Mouse (Mus musculus) liver, adult 2 months (tissue): ENCODE measurements around the gene Olfr1039. TPM values are rescaled to one million over a fixed set of nuclear protein-coding genes. Genes with fewer than 3 reads are reported as not detected.
"Not testable (repeated sequence)": the region's sequence is repeated elsewhere in the genome, so short reads cannot be mapped to it uniquely, and the experiment has no call there.

Experiments used
- DNase-seq: peaks from one replicate; pipeline ENCODE4 v3.0.0-alpha.2; 2011; ENCODE audit warnings: low read depth, low spot score; ENCODE audit errors: extremely low read depth
- H3K27ac ChIP-seq: fragments of 200-500 bp; replicated peaks from 2 replicates; pipeline ENCODE4 v1.5.1; 2012; ENCODE audit warnings: low read depth, mild to moderate bottlenecking, control low read depth, inconsistent platforms, low read length; ENCODE audit not compliant: insufficient read depth
- H3K27me3 ChIP-seq: fragments of 200-500 bp; 2 replicates; pipeline ENCODE4 v1.6.1; 2012; ENCODE audit warnings: mild to moderate bottlenecking, moderate library complexity, low read length, inconsistent platforms; ENCODE audit not compliant: control insufficient read depth, insufficient read depth
- H3K36me3 ChIP-seq: fragments of 200-500 bp; 2 replicates; pipeline ENCODE4 v1.6.1; 2012; ENCODE audit warnings: low read length, inconsistent platforms; ENCODE audit not compliant: control insufficient read depth, insufficient read depth
- H3K4me1 ChIP-seq: fragments of 200-500 bp; 2 replicates; pipeline ENCODE4 v1.6.1; 2011; ENCODE audit warnings: low read length; ENCODE audit not compliant: control insufficient read depth, insufficient read depth
- H3K4me3 ChIP-seq: fragments of 200-500 bp; 2 replicates; pipeline ENCODE4 v1.5.1; 2011; ENCODE audit warnings: low read depth, mild to moderate bottlenecking, control low read depth, low read length, moderate library complexity; ENCODE audit not compliant: insufficient read depth
- H3K79me2 ChIP-seq: fragments of 200-500 bp; 2 replicates; pipeline ENCODE4 v1.6.1; 2012; ENCODE audit warnings: inconsistent platforms, mild to moderate bottlenecking, low read length, moderate library complexity; ENCODE audit not compliant: control insufficient read depth, insufficient read depth
- H3K9ac ChIP-seq: fragments of 200-500 bp; 2 replicates; pipeline ENCODE4 v1.6.1; 2012; ENCODE audit warnings: low read depth, mild to moderate bottlenecking, control low read depth, inconsistent platforms, low read length
- CTCF ChIP-seq: fragments of 200-500 bp; IDR thresholded peaks from 2 replicates; pipeline ENCODE4 v1.5.1; 2011; ENCODE audit warnings: low read depth, low read length, control low read depth
- POLR2A ChIP-seq: fragments of 200-500 bp; IDR thresholded peaks from 2 replicates; pipeline ENCODE4 v1.6.1; 2011; ENCODE audit warnings: low read length, control low read depth; ENCODE audit not compliant: insufficient read depth; ENCODE audit errors: extremely low read depth
- WGBS: fragments of 180-500 bp; shearing (Covaris S2); methylation state at CpG from one replicate; pipeline ENCODE4 v1.1.7; 2018; 5-methylcytosine and 5-hydroxymethylcytosine counted together
- polyA plus RNA-seq: library from polyadenylated mRNA; depleted of rRNA; stranded (reverse); fragments of >200 nt; gene quantifications from 2 replicates; pipeline ENCODE4 v1.2.3, GENCODE M21; 2012; rRNA removed
- total RNA-seq: library from RNA; depleted of rRNA; stranded (reverse); fragments of >200 nt; gene quantifications from 2 replicates; pipeline ENCODE4 v1.2.3, GENCODE M21; 2014; rRNA removed

Gene Olfr1039
- total and polyA plus RNA-seq, 2 experiments: not detected

DNA sequence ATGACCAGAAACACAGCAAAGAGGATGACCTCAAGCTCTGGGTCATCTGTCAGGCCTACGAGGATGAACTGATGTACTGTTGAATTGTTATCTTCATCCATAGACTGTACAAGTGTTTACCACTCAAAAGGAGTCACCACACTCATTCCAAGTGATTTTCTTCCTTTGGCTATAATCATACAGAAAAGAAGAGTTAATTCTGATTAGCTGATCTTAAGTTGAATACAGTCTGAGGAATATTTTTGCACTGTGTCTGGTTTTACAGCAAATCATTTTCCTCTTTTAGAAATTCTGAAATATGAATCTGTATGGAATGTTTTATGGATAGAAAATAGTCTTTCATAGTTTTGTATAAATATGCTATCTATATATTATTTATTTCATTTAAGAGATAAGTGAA lies 10.9 kb upstream of the Olfr1039 start, which contains the start of gene Olfr1040:
TSS of gene Olfr1040 (minus strand) at position 101 of the 400 bp plus-strand sequence.
- Histone ChIP-seq H3K79me2 (no peaks in the 10 kb centered on the region), H3K27ac (no peak within 1 kb of the TSS), H3K4me1 (no peaks in the 10 kb centered on the region), H3K4me3 (no peak within 1 kb of the TSS), H3K27me3 (no peaks in the 10 kb centered on the region), H3K36me3 (no peaks in the 10 kb centered on the region), H3K9ac (no peak within 1 kb of the TSS)
- 89% methylated on average over 1 of the region's 1 CpGs for WGBS
- no peak for DNase-seq
- TF ChIP-seq CTCF: no peak
- TF ChIP-seq POLR2A: no peak

DNA sequence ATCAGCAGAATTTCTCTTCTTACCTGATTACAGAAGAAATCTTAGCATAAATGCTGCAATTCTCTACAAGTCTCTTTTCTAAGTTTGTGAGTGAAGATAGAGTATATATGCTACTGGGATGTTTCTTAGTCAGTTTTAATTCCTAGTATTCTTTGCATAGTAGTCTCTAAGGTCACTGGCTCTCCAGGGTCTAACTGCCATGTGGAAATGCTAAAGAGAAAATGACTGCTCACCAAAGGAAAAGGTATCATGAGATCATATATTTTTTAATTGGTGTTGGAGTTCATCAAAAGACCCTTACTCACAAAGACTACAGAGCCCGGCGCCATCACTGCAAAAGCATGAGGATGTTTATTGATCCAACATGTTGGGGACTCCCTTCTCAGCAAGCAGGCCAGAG lies 48.4 kb downstream of the Olfr1039 start, which contains the start of gene Olfr1037:
TSS of gene Olfr1037 (minus strand) at position 101 of the 400 bp plus-strand sequence.
- WGBS: 89% methylated on average over 2 of the region's 2 CpGs

DNA sequence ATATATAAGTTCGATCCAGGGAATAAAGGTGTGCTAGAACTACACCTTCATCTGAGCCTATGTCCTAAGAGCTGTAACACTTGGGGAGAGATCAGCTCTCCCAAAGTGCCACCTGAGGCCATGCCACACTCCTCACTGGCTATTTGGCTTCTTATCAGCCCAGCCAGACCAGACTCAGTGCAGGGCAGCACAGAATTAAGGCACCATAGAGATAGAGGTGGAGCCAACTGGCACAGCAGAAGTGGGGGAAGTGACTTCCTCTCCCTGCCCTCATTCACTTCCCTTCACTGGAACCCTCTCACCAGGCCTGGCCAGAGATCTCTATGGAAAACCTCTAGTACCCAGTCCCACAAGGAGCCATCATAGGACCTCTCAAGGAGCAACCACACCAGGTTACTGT lies 55.2 kb downstream of the Olfr1039 start:
- not testable (repeated sequence) for H3K4me3 ChIP-seq, DNase-seq, H3K27me3 ChIP-seq, H3K9ac ChIP-seq, H3K27ac ChIP-seq, H3K79me2 ChIP-seq, H3K4me1 ChIP-seq, H3K36me3 ChIP-seq
- WGBS: 100% methylated on average over 1 of the region's 1 CpGs

More for the DNA sequence above, 48.4 kb downstream of the Olfr1039 start, which contains the start of gene Olfr1037:
- TF ChIP-seq POLR2A: no peak
- no peak for TF ChIP-seq CTCF
- Histone ChIP-seq H3K79me2 (no peaks in the 10 kb centered on the region), H3K9ac (no peak within 1 kb of the TSS), H3K36me3 (no peaks in the 10 kb centered on the region), H3K4me1 (no peaks in the 10 kb centered on the region), H3K27me3 (no peaks in the 10 kb centered on the region), H3K27ac (no peak within 1 kb of the TSS), H3K4me3 (no peak within 1 kb of the TSS)
- no peak for DNase-seq

Other genes starting within 250 kb of the Olfr1039 start
- gene Olfr1024, start 230.9 kb downstream of the Olfr1039 start, total RNA-seq: not detected in 2 replicates
- gene Olfr1024, start 230.9 kb downstream of the Olfr1039 start, polyA plus RNA-seq: not detected in 2 replicates
- gene Olfr1025-ps1, start 220.7 kb downstream of the Olfr1039 start, total RNA-seq: not detected in 2 replicates
- gene Olfr1025-ps1, start 220.7 kb downstream of the Olfr1039 start, polyA plus RNA-seq: not detected in 2 replicates
- not detected in 2 replicates for gene Olfr1026, start 214.4 kb downstream of the Olfr1039 start, total RNA-seq
- not detected in 2 replicates for gene Olfr1026, start 214.4 kb downstream of the Olfr1039 start, polyA plus RNA-seq
- not detected in 2 replicates for gene Olfr1028, start 185.5 kb downstream of the Olfr1039 start, total RNA-seq
- not detected in 2 replicates for gene Olfr1028, start 185.5 kb downstream of the Olfr1039 start, polyA plus RNA-seq
- gene Olfr1029, start 162.0 kb downstream of the Olfr1039 start, total RNA-seq: 0.09 and 0.13 TPM in 2 replicates
- 0.04 TPM in 1 of 2 replicates, not detected in the other for gene Olfr1029, start 162.0 kb downstream of the Olfr1039 start, polyA plus RNA-seq
- under 0.01 TPM in 1 of 2 replicates, not detected in the other for gene Olfr1030, start 156.7 kb downstream of the Olfr1039 start, total RNA-seq
- 0.02 TPM in 1 of 2 replicates, not detected in the other for gene Olfr1030, start 156.7 kb downstream of the Olfr1039 start, polyA plus RNA-seq
- gene Olfr1031, start 145.6 kb downstream of the Olfr1039 start, total RNA-seq: not detected in 2 replicates
- gene Olfr1031, start 145.6 kb downstream of the Olfr1039 start, polyA plus RNA-seq: not detected in 2 replicates
- not detected in 2 replicates for gene Olfr1032, start 130.4 kb downstream of the Olfr1039 start, total RNA-seq
- not detected in 2 replicates for gene Olfr1032, start 130.4 kb downstream of the Olfr1039 start, polyA plus RNA-seq
- 8.7 and 10.7 TPM in 2 replicates for gene Olfr1033, start 115.3 kb downstream of the Olfr1039 start, total RNA-seq
- gene Olfr1033, start 115.3 kb downstream of the Olfr1039 start, polyA plus RNA-seq: 1.7 TPM in 2 replicates
- 2.4 and 2.6 TPM in 2 replicates for gene Olfr1034, start 90.1 kb downstream of the Olfr1039 start, total RNA-seq
- 0.90 and 0.93 TPM in 2 replicates for gene Olfr1034, start 90.1 kb downstream of the Olfr1039 start, polyA plus RNA-seq
- not detected in 2 replicates for gene Olfr1036, start 61.9 kb downstream of the Olfr1039 start, total RNA-seq
- not detected in 2 replicates for gene Olfr1036, start 61.9 kb downstream of the Olfr1039 start, polyA plus RNA-seq
- not detected in 2 replicates for gene Olfr1037, start 48.5 kb downstream of the Olfr1039 start, total RNA-seq
- gene Olfr1037, start 48.5 kb downstream of the Olfr1039 start, polyA plus RNA-seq: not detected in 2 replicates
- not detected in 2 replicates for gene Olfr1040, start 10.8 kb upstream of the Olfr1039 start, total RNA-seq
- not detected in 2 replicates for gene Olfr1040, start 10.8 kb upstream of the Olfr1039 start, polyA plus RNA-seq
- not detected in 2 replicates for gene Olfr1042, start 25.9 kb upstream of the Olfr1039 start, total RNA-seq
- not detected in 2 replicates for gene Olfr1042, start 25.9 kb upstream of the Olfr1039 start, polyA plus RNA-seq
- gene Olfr1043, start 31.6 kb upstream of the Olfr1039 start, total RNA-seq: not detected in 2 replicates
- gene Olfr1043, start 31.6 kb upstream of the Olfr1039 start, polyA plus RNA-seq: not detected in 2 replicates
- not detected in 2 replicates for gene Olfr1044, start 41.9 kb upstream of the Olfr1039 start, total RNA-seq
- gene Olfr1044, start 41.9 kb upstream of the Olfr1039 start, polyA plus RNA-seq: not detected in 2 replicates
- gene Olfr52, start 49.8 kb upstream of the Olfr1039 start, total RNA-seq: not detected in 2 replicates
- gene Olfr52, start 49.8 kb upstream of the Olfr1039 start, polyA plus RNA-seq: not detected in 2 replicates
- gene Olfr1045, start 67.1 kb upstream of the Olfr1039 start, total RNA-seq: not detected in 2 replicates
- gene Olfr1045, start 67.1 kb upstream of the Olfr1039 start, polyA plus RNA-seq: not detected in 2 replicates
- not detected in 2 replicates for gene Olfr1046, start 83.4 kb upstream of the Olfr1039 start, total RNA-seq
- not detected in 2 replicates for gene Olfr1046, start 83.4 kb upstream of the Olfr1039 start, polyA plus RNA-seq
- gene Olfr1047, start 95.5 kb upstream of the Olfr1039 start, total RNA-seq: not detected in 2 replicates
- not detected in 2 replicates for gene Olfr1047, start 95.5 kb upstream of the Olfr1039 start, polyA plus RNA-seq
- gene Olfr1048, start 104.4 kb upstream of the Olfr1039 start, total RNA-seq: not detected in 2 replicates
- not detected in 2 replicates for gene Olfr1048, start 104.4 kb upstream of the Olfr1039 start, polyA plus RNA-seq
- gene Olfr1049, start 122.4 kb upstream of the Olfr1039 start, total RNA-seq: not detected in 2 replicates
- not detected in 2 replicates for gene Olfr1049, start 122.4 kb upstream of the Olfr1039 start, polyA plus RNA-seq
- not detected in 2 replicates for gene Olfr1051, start 143.2 kb upstream of the Olfr1039 start, total RNA-seq
- gene Olfr1051, start 143.2 kb upstream of the Olfr1039 start, polyA plus RNA-seq: not detected in 2 replicates
- not detected in 2 replicates for gene Olfr1052, start 156.5 kb upstream of the Olfr1039 start, total RNA-seq
- gene Olfr1052, start 156.5 kb upstream of the Olfr1039 start, polyA plus RNA-seq: not detected in 2 replicates
- not detected in 2 replicates for gene Olfr1053, start 179.4 kb upstream of the Olfr1039 start, total RNA-seq
- gene Olfr1053, start 179.4 kb upstream of the Olfr1039 start, polyA plus RNA-seq: not detected in 2 replicates
- gene Olfr1054, start 199.5 kb upstream of the Olfr1039 start, total RNA-seq: not detected in 2 replicates
- not detected in 2 replicates for gene Olfr1054, start 199.5 kb upstream of the Olfr1039 start, polyA plus RNA-seq
- gene Olfr1055, start 214.4 kb upstream of the Olfr1039 start, total RNA-seq: not detected in 2 replicates
- not detected in 2 replicates for gene Olfr1055, start 214.4 kb upstream of the Olfr1039 start, polyA plus RNA-seq
- not detected in 2 replicates for gene Olfr1056, start 226.5 kb upstream of the Olfr1039 start, total RNA-seq
- not detected in 2 replicates for gene Olfr1056, start 226.5 kb upstream of the Olfr1039 start, polyA plus RNA-seq
- not detected in 2 replicates for gene Olfr1057, start 242.5 kb upstream of the Olfr1039 start, total RNA-seq
- gene Olfr1057, start 242.5 kb upstream of the Olfr1039 start, polyA plus RNA-seq: not detected in 2 replicates